Mouse (Mus musculus): ENCODE results near the gene Fetub. TPM values are rescaled to one million over a fixed set of nuclear protein-coding genes. Genes with fewer than 3 reads are reported as not detected.

Gene Fetub
- polyA plus RNA-seq, 1 experiment from 2014 or later = 0.16 TPM

DNA sequence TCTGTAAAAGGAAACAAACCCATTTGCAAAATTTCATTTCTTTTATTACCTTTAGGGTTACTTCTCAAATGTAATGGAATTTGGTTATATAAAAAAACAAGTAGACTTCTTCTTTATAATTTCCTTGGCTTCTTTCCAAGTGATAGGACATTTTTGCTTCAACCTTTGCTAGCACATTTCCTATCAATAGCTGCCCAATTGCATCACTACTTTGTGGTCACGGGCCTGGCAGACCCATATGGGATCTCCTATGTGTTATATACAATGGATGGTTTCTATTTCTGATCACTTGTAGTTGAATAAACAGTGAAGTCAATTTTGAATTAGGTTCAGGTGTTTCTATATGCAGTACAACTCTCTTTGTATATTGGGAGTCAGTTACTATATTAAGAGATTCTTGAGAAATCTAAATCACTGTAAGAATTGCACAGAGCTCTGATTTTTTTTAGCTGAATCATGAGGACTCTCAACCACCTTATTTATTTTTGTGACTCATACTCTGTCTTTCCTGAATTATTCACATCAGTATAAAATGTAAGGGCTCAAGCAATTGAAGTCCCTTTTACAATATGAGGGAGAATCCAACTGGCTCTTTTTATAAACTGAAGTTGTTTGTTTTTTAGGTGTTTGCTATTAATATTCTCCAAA, 49.4 kb downstream of the Fetub start:
- Histone ChIP-seq H3K4me1 (ENCODE audit: control insufficient read depth, insufficient read depth, low read length) (no peaks in the 10 kb centered on the region), H3K36me3 (ENCODE audit: control insufficient read depth, insufficient read depth, low read length) (no peaks in the 10 kb centered on the region), H3K27me3 (ENCODE audit: control insufficient read depth, insufficient read depth, low read length) (no peaks in the 10 kb centered on the region), H3K9ac (replicated peaks; ENCODE audit: low read depth, low read length) (no peak overlapping the region), H3K4me2 (replicated peaks; ENCODE audit: low read depth, low read length) (no peak overlapping the region), H3K4me3 (ENCODE audit: low read depth, low read length) (no peak overlapping the region), H3K27ac (ENCODE audit: low read length) (no peak overlapping the region), H3K9me3 (ENCODE audit: control insufficient read depth, low read depth, low read length) (no peaks in the 10 kb centered on the region)
- ATAC-seq (ENCODE audit: insufficient number of reproducible peaks, insufficient read depth, low FRiP score, low read depth) = no peak
- WGBS = 64% methylated on average over 1 of the region's 1 CpGs

Other genes starting within 250 kb of the Fetub start
- not detected in 2 replicates for gene Crygs, start 106.8 kb upstream of the Fetub start, polyA plus RNA-seq (2014; fragmentation: Nextera tagmentation; extraction: Ambion mirVana)
- 32.2 and 34.4 TPM in 2 replicates for gene Tbccd1, start 60.7 kb upstream of the Fetub start, polyA plus RNA-seq (2014; fragmentation: Nextera tagmentation; extraction: Ambion mirVana)
- 75.1 and 87.3 TPM in 2 replicates for gene Dnajb11, start 60.5 kb upstream of the Fetub start, polyA plus RNA-seq (2014; fragmentation: Nextera tagmentation; extraction: Ambion mirVana)
- 0.21 and 1.3 TPM in 2 replicates for gene Ahsg, start 27.1 kb upstream of the Fetub start, polyA plus RNA-seq (2014; fragmentation: Nextera tagmentation; extraction: Ambion mirVana)
- gene Hrg, start 32.7 kb downstream of the Fetub start, polyA plus RNA-seq (2014; fragmentation: Nextera tagmentation; extraction: Ambion mirVana) = not detected in 2 replicates
- gene Kng2, start 111.1 kb downstream of the Fetub start, polyA plus RNA-seq (2014; fragmentation: Nextera tagmentation; extraction: Ambion mirVana) = not detected in 2 replicates
- gene Kng1, start 139.5 kb downstream of the Fetub start, polyA plus RNA-seq (2014; fragmentation: Nextera tagmentation; extraction: Ambion mirVana) = 0.13 and 0.59 TPM in 2 replicates
- gene Eif4a2, start 189.1 kb downstream of the Fetub start, polyA plus RNA-seq (2014; fragmentation: Nextera tagmentation; extraction: Ambion mirVana) = 270 and 285 TPM in 2 replicates
- gene Rfc4, start 209.4 kb downstream of the Fetub start, polyA plus RNA-seq (2014; fragmentation: Nextera tagmentation; extraction: Ambion mirVana) = 112 and 121 TPM in 2 replicates
- gene Adipoq, start 228.2 kb downstream of the Fetub start, polyA plus RNA-seq (2014; fragmentation: Nextera tagmentation; extraction: Ambion mirVana) = not detected in 2 replicates

Measured in stomach, embryonic 14.5 days (tissue).